Mouse (Mus musculus): ENCODE measurements around the gene Mpc1. TPM values are rescaled to one million over a fixed set of nuclear protein-coding genes. Genes with fewer than 3 reads are reported as not detected.

Mpc1 gene
- 100 to 1,000 TPM; 178 to 199 (median 188) TPM for polyA plus RNA-seq (2017; shearing (Covaris generic))

DNA sequence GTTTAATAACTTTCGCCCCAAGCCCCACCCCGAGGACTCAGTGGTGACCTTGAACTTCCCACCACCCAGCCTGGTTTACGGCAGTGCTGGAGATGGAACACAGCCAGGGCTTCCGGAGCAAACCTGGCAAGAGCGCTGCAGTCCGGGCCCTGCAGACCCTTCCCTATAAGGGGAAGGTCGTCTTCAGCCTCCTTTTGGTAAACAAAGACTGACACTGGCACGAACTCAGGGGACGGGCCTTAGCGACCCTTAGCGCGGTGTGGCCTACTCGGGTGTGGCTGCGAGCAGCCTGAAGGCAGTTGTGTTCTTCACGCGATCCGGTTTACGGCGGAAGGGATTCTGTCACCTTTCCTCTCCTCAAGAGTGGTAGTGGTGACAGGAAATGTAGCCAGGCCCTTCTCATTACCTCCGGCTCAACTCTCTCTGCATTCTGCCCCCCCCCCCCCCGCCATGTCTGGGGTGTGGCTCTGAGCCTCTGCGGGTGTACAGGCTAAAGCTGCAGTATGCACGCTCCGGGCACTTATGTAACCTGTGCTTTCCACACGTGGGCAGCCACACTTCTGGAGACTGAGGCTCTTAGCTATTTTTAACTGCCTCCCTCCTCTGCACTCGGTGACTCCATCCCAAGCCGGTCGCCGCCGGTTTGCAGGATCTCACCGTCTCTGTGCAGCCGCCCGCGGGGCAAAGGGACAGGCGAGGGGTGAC is at the start of gene Mpc1:
TSS of gene Mpc1 (plus strand) at position 84 of the 705 bp plus-strand sequence.
- ATAC-seq = peak; percentile 66

DNA sequence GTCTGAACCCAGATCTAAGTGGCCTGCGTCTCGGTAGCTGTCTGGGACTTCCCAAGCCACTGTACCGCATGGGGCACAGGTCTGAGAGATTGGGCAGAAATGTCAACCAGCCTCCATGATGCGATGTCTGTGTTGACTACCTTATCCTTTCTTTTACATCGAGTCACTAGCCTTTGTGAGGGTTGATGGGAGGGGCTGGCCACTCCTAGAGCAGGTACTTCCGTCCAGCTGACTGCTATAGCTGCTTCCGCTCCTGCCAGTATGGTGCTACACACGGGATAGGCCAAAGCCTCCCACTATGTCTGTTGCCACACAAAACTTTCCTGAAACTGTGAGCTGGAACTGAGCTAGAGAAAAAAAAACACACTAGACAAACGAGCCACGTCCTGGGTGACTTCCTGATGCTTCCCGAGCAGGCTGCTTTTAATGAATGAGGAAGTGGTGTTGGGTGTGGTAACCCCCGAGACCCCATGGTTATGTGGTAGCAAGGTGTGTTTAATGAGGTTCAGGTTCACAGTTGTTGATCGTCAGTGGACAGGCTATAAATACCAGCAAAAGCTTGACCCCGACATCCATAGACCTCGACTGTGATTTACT is 49.0 kb upstream of the Mpc1 start:
- ATAC-seq = peak; percentile 58

DNA sequence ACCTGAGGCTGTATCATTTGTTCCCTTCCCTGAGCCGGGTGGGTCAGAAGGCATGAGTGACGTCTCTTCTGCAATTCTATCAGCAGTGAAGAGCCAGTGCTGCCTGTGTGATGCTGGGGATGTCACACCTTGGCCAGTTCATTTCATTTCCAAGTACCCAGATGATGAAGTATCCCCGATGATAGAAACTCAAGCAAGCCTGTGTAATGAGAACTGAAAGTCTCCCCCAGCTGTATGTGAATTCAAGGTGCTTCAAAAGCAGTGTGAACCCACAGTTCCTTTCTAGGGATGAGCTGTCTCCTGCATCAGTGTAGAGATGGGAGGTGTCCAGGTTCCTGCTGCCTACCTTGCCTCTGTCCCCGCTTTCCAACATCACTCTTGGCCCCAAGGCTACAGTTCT is 48.2 kb upstream of the Mpc1 start:
- ATAC-seq = no peak

DNA sequence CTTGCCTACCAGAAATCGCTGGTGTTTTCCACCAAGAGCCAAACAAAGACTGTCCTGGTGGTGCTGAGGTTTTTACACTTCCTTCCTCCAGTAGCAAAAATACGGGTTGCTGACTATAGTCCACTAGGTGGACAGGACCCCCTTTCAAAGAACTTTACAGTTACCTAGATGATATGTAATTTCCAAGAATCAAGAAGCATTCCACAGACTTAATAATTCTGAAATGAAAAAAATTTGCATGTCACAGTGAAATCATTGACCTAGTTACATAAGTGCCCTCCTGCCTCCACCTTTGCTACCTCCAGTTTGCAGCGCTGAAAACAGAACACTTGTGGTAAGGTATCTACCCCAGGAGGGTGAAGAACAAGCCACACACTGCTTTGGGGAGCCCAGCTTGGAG is 47.0 kb upstream of the Mpc1 start, which contains the start of gene Ccr6:
TSS of gene Ccr6 (plus strand) at position 301 of the 400 bp plus-strand sequence.
- peak; percentile 7 for ATAC-seq

DNA sequence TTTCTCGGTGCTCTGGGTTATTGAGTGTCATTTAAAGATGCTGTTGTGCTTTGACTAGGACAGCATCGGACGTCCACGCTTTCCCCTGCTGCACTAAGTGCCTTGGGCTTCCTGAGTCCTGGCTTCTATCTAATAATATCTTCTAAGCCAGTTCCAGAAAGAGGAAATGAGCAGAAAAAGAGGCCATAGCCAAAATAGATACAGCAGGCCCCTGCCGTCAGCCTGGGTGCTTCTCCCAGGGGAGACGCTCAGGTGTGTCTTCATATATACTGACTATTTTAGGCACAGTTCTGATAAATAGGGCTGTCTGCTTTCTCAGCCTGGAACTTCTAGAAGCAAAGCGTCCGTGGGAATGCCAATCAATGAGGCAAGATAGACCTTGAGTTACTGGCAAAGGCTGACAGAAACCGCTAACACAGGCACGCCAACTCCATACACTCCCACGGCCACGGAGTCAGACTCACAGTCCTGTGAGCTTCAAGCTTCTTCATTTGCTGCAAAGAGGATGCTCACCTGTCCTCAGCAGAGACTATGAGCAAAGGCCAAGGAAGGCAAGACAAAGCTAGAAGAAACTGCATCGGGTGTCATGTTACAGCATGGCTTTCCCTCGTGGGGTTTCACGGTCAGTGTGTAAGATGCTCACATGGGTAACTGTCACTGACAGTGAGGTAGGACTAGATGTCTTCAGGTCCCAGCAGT is 44.5 kb upstream of the Mpc1 start:
- ATAC-seq = no peak

DNA sequence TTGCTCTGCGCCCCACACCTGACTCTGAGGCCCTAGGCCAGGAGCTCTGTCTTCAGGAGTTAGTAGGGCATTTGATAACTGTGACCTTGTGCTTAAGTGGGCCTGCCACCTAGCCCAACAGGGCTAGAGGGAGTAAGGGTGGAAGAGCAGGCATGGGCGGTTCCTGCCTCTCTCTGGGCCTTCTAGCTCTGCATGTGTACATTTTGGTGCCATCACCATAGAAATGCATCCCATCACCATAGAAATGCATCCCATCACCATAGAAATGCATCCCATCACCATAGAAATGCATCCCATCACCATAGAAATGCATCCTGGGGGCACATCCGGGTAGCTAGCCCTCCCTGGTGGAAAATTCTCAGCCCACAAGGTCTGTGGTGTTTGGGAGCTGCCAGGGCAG is 43.1 kb upstream of the Mpc1 start:
- no peak for ATAC-seq

DNA sequence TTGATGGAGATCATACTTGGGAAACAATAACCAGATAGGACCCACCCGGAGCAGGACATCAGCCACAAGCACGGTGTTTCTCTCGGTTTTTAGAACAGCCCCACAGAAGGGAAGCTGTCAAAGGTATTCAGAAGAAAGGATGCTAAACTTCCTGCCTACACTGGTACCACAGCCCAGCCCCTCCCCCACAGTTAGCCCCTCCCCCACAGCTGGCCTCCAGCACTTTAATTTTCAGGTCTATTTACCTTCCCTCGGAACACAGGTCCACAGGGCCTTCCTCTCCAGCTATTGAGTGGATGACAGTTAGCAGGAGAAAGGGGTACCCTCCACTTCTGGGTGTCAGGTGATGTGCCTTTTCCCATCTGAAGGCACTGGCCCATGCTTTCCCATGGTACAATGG is 42.2 kb upstream of the Mpc1 start:
- ATAC-seq = peak; percentile 47

DNA sequence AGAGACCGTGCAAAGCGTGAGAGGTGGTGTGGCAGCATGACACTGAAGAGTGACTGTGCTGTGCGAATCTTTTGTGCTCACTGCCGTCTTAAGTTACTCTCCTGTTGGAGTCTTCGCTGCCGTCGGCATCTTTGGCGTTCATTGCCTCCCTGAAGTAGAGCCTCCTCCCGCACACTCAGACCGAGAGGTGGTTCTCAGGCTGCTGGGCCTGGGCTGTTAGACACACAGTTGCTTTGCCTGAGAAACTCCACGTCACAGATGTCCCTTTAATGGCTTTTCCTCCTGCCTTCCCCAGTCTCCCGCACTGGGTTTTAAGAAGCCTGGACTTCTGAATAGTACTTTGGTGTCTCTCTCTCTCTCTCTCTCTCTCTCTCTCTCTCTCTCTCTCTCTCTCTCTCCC is 41.1 kb upstream of the Mpc1 start:
- ATAC-seq = peak; percentile 14

DNA sequence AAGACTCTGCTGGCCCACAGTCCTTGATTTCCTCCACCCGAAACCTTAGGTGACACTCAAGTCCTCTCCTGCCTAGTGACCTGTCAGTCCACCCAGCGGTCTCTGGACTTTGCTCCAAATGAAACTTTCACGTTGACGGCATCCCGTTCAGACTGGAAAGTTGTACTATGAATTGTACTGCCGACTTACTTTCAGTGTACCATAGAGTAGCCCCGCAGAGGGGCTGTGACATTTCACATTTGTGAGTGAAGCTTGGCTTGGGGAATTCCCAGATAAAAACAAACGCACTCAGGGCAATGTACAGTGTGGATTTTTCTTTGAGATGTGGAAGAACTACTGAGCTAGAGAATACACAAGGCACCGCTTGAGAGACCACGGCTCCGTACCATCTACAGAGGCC is 40.5 kb upstream of the Mpc1 start:
- ATAC-seq = peak; percentile 16

DNA sequence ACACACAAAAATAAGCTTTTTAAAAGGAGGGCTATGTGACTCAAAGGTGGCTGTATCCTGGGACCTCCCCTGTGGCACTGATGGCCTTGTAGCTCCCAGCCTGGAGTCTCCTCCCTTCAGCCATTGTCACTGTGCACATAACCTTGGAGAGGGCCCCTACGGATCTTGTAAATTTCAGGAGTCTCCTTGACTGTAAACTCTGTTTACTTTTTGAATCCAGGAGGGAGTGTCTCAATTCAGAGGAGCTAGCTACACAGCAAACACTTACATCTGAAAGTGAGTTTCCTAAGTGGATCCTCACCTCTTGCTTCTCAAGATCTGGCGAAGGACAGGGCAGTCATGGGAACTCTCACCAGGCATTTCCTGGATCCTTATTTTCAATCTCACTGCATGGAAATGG is 38.6 kb upstream of the Mpc1 start:
- ATAC-seq = no peak

DNA sequence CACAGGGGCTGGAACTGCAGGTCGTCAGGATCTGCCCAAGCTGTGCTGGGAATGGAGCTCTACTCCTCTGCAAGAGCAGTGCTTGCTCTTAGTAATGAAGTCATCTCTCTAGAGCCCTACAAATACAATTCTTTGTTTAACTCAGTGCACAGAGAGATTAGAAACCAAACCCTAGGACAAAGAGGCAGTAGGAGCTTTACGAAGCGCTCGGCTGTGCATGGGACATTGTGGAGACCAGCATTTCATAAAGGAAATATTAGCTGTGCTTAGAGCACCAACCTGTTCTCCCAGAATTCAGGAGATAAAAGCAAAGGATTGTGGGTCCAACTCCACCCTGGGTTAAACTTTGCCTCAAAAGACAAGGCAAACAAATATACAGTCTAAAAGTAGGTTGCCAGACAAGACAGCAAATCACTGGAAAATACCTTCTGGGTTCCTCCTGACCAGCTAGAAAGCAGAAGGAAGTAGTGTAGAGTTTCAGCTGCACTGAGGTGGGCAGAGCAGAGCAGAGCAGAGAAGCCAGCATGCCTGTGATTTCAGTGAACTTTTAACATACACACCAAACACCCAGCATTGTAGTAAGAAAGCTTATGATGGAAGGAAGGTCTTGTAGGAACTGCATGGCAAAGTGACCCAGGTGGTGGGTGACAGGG is 36.5 kb upstream of the Mpc1 start:
- no peak for ATAC-seq

DNA sequence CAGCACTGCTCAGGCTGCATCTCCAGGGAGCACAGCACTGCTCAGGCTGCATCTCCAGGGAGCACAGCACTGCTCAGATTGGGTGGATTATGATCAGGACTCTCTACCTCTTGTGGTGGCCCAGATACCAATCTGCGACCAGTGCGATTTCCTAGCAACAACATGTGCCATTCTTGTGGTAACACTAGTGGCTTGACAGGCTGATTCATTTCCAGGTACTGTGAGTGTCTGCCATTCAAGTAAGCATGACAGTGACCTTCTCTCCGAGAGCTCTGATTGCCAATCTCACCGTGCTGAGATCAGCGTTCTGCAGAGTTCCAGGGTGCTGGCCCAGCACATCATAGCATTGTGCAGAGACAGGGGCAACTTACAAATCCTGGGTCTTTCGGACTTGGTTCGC is 31.0 kb upstream of the Mpc1 start:
- ATAC-seq = peak; percentile 33

DNA sequence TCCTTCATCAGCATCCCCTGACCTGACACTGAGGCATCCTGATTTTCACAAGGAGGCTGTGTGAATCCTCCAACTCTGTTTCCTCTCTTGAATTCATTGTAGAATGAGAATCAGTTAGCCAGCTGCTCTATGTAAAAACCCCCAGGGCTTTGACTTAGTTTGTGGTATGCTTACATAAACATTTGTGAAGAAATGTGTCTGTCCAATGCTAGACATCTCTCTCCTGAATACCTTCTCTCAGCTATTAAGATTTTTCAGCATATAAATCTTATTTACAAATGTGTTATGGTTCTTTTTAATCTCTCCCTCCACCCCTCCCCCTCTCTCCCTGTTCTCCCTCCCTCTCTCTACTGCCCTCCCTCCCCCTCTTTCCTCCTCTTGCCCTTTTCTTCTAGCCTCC is 28.4 kb upstream of the Mpc1 start:
- ATAC-seq = no peak

DNA sequence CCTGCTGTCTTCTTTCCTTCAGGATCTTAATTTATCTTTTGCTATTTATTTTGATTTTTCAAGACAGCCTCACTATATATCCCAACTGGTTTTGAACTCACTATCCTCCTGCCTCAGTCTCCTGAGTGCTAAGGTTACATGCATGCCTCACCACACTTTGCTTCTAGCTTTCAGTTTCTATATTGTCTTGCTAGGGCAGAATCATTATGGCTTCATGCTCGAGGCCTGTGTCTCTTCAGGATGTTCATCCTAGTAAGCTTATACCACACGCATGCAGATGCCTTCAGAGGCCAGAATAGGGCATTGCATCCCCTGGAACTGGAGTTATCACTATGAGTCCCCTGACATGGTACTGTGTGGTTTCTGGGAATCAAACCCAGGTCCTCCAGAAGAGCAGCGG is 27.8 kb upstream of the Mpc1 start:
- peak; percentile 70 for ATAC-seq

DNA sequence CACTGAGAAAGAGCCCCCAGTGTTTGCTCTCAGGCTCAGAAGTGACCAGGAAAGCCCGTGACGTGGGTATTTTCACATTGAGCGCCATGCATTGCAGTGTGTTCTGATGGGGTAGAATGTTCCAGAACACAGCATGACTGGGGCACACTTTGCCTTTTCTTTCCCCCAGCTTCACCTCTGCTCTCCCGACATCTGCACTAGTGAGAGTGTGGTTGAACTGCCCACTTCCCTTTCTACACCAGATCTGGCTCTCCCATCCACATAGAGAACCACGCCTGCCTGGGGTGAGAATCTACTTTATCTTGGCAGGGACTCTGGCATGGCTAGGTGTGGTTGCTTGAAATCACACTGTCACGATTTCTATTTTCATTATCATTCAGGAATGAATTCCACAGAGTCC is 27.1 kb upstream of the Mpc1 start:
- no peak for ATAC-seq

DNA sequence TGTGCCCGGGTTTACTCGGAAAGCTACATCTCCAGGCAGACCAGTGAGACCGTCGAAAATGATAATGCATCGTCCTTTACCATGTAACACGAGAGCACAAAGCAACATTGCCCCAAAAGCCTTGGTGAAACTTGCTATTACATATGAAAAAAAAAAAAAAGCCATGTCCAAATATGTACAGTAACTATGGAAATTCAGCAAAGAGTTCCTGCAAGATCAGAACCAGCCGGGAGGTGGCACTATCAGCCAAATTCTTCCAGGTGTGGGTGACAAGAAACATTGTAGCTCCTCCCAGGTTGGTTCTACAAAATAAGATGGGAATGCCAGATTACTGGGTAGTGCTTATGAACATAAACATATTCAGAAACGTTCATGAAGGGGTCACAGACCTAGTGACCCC is 25.7 kb upstream of the Mpc1 start:
- ATAC-seq = no peak

DNA sequence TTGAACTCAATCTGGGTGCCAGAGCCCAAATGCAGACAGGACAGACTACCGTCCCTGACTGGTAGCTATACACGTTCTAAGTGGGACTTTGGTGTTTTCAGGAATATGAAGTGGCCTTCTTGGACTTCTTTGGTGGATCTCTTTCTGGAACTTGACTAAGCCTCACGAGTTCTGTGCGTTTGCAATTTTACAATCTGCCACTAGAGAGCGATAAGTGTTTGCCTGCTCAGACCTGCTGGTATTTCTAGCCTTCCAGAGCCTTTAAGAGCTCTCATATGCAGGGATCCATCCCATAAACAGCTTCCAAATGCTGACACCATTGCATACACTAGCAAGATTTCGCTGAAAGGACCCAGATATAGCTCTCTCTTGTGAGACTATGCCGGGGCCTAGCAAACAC is 18.1 kb upstream of the Mpc1 start:
- peak; percentile 77 for ATAC-seq

DNA sequence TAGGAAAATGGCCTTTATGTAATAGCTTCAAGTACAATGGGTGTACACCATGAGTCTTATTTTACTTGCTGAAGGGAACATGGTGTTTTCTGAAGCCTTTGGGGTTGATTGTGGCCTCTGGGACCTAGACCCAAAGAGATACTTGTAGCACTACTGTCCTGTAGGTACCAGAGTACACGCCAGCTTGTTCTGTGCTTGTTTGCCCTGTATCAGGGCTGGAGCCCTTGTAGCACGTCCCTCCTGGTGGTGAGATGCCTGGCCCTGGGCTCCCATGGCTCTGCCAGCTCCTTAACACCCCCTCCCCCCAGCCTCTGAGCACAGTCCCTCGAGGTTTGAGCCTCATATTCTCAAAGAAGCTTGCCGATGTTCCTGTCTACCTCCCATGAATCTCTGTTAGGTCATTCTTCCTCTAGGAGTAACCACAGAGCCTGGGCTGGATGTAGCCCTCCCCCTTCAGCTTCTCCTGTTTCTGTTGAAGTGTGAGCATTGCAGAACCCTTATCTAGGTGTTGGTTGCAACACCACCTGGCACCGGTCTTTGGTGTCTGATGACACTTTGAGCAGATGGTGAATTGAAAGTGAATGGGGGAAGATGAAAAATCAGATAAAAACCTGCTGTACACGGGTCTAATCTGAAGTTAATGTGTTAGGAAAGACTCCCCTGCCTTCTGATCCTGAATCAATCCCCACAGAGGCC is 10.5 kb upstream of the Mpc1 start:
- no peak for ATAC-seq

DNA sequence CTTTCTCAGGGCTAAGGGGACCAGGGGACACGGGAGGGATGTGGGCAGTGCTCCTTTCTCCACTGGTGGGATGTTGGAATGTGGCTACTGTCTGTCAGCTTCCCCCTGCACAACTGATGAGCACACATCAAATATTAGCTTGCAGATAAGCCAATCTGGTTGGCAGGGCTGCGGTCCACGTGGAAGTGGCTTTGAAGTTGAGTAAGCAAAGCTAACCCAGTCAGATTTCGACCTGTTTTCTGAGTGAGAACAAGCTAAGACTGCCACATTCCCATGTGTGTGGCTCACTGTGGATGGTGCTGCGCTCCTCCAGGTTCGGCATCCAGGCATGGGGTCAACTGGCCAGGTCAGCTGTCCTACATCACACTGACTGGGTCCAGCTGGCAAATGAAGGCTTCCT is 9.8 kb upstream of the Mpc1 start:
- no peak for ATAC-seq

DNA sequence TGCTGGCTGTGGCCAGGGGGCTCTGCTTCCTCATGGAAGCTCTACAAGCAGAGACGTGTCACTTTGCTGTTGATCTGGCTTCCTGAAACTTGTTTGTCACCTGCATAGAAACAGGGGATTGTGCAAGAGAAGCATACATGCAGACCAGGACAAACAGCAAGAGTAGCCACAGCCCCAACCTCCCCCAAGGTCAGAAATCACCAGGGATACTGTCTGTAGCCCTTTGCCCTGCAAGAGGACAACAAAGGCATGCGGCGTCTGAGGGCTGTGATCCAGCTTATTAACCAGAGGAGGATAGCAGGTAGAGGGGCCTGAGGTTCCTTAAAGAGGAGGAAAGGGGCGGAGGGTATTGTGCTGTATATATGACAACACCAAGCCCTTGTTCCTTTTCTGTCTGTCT is 6.6 kb upstream of the Mpc1 start:
- ATAC-seq = no peak

DNA sequence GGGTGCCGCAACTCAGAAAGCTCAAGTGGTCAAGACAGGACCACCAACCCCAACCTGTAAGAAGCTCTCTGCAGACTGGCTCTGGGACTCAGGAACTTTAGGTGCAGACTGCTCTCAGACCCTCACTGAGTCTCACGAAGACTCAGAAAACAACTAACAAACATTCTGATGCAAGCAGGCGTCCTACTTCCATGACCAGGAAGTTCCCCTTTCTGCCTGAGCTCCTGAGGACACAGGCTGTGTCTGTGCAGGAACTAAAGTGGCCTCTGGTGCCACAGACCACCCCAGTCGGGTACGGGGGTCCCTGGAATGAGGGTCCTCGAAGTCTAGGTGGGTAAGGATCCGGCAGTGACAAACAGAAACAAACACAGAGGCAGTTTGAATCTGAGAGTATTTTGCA is 6.0 kb upstream of the Mpc1 start:
- no peak for ATAC-seq

DNA sequence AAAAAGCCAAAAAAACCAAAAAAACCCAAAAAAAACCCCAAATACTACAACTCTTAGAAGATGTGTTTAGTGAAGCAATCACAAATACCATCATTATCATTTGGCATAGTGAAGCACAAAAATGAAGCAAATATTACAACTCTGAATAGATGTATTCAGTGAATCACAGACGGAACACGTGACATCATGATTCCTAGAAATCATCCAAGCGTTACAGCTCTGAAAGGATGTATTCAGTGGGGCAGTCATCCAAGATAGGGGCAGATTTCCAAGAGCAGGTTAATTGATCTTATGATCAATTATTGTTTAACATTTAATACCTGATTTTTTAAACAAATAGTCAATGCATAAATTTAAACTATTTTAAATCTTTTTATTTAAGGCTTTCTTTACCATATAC is 5.4 kb upstream of the Mpc1 start:
- no peak for ATAC-seq

DNA sequence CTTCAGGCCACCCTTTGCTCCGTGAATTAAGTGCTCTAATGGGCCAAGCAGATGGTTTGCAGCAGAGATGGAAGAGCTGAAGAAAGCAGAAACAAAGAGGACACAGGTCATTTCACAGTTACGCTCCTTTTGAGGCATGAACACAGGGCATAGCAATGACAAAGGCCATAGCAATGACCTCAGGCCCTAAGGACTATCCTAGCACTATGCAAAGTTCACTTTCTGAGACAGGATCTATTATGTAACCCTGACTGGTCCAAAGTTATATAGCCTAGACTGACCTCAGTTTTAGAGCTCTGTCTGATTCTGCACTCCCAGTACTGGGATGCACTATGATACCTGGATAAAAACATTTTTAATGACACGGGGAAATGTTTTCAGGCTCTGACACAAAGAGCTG is 4.3 kb upstream of the Mpc1 start:
- ATAC-seq = no peak
